Mouse (Mus musculus) thymus, postnatal 10 days (tissue): ENCODE measurements around the gene Agap1.

Source experiments
- DNase-seq, 2 experiments: peaks; one replicate each; pipeline ENCODE4 v3.0.0; 2021; ENCODE audit warnings: low spot score in 2 of 2

Agap1 gene

GRCm38 (mm10) chr1:89899036-89899435 lies 444.4 kb downstream of the Agap1 start:
- no peak for DNase-seq

DNA sequence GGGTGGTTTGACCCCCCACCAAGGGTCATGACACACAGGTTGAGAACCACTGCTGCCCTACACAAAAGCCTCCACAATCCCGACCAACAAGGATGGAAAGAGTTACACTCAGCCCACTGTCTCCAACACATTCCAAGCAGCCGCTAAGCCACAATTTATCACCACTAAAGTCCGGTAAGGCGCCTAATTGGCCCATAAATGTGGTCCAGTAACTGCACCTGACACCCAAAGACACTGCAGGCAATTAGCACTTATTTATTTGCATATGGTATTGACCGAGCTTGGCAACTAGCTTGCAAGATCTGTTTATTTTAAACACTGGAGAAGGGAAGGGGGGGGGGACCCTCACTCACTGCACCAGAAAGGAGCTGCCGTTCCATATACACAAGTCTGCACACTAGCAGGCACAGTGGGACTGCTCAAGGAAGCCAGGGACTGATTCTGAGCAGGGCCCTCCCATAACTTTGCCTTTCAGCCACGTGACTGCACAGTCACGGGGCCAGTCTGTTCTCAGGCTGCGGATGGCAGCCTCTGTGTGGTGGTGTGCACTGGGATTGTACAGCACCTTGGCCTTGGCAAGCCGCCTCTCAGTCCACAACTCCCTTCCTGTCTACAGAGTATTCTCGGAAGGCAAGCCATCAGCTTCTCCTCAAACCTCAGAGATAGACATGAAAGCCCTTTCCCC lies 445.3 kb downstream of the Agap1 start:
- no peak for DNase-seq

DNA sequence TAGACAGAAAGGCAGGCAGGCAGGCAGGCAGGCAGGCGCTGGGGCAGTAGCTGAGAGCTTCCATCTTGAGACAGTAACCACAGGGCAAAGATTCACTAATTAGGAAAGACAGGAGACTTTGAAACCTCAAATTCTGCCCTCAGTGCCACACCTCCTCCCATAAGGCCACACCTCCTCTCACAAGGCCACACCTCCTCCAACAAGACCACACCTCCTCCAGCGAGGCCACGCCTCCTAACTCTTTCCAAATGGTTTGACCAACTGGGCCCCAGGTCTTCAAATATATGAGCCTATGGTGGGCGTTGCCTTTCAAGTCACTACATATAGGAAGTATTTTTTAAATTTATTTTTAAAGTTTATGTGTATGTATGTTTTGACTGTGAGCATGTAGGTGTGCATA lies 446.8 kb downstream of the Agap1 start:
- DNase-seq = no peak

DNA sequence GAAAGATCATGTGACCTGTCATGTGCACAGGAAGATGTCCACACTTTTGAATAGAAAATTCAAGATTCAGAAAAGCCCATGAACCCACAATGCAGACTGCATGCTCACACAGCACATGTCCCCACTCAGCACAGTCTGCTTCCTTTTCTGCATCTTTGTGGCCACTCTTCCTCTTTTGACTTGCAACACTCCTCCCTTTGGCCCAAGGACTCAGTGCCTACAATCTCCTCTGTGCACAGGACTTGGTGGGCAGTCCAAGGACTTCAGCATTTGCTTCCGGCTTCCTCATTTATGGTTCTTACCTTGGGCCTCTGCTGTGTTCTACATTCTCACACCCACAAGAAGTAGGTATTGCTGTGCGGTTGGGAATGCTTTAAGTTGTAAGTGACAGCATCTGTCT lies 447.6 kb downstream of the Agap1 start:
- DNase-seq = no peak

GRCm38 (mm10) chr1:89902641-89903040 lies 448.0 kb downstream of the Agap1 start:
- no peak for DNase-seq

DNA sequence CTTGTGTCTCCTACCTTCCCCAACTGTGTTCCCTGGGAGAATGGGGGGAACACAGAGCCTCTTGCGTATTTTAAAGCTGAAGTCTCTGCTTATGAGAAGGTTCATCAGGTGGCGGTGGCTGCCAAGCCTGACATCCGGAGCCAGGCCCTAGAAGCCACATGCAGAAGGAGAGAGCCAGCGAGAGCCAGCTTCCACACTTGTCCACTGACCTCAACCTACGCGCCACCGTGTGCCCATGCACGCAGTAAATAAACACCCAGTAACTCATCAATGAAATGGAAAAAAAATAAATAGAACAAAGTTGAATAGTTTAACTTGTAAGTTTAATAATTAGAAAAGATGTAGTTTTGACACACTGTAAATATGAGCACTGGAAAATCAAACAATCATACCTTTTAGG lies 455.2 kb downstream of the Agap1 start:
- DNase-seq = no peak

DNA sequence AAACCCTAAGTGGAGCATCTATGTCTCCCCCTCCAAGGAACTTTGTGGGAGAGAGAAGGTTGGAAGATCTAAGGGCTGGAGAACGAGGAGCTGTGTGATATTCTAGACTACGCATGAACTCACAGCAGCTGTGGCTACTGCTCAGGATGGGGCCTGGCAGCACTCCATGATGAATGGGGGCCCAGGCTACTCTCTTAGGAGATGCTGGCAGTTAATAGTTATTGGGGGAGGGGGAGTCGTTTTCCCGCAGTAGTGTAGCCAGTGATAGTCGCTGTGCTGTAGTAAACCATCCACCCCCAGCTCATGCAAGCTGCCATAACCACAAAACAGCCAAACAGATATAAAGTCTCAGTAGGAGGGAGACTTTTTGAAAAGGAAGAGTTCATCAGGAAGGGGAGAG lies 457.8 kb downstream of the Agap1 start:
- DNase-seq = no peak

DNA sequence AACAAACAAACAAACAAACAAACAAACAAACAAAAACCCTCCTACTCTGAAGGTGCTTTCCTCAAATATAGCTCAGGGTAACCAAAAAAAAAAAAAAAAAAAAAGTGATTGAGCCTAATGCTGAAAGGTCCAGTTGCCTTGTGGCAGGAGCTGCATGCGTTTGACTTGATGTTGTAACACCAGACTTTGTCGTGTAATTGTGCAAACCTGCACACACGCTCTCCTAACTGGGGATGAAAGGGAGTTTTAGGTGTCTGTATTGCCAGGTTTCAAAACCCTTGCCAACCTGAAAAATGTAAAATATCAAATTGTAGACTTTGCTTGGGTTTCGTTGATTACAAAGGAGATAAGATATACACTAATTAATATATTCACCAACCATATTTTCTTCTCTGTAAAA lies 459.0 kb downstream of the Agap1 start:
- no peak for DNase-seq

- DNase-seq = no peak
Measured at GRCm38 (mm10) chr1:89918111-89918510, 463.5 kb downstream of the Agap1 start.

GRCm38 (mm10) chr1:89919206-89919605 lies 464.6 kb downstream of the Agap1 start:
- no peak for DNase-seq

- DNase-seq = no peak
Measured at GRCm38 (mm10) chr1:89921806-89922205, 467.2 kb downstream of the Agap1 start.

DNA sequence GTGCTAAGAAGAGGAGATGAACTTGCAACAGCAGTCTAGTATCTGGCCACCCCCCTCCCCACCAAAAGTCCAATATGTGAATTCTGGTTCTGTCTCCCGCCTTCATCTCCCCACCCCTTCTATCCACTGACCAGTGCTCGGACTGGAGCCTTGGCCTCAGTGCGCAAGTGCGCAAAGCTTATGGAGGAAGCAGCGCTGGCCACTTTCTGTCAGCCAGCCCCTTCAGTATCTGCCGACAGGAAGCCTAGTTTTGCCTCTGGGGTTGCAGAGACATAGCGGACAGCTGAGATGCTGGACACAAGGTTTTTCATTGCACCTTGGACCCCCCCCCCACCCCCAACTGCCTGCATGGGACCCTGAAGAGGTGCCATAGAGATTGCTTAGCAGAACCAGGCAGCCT lies 467.7 kb downstream of the Agap1 start:
- DNase-seq = no peak

DNA sequence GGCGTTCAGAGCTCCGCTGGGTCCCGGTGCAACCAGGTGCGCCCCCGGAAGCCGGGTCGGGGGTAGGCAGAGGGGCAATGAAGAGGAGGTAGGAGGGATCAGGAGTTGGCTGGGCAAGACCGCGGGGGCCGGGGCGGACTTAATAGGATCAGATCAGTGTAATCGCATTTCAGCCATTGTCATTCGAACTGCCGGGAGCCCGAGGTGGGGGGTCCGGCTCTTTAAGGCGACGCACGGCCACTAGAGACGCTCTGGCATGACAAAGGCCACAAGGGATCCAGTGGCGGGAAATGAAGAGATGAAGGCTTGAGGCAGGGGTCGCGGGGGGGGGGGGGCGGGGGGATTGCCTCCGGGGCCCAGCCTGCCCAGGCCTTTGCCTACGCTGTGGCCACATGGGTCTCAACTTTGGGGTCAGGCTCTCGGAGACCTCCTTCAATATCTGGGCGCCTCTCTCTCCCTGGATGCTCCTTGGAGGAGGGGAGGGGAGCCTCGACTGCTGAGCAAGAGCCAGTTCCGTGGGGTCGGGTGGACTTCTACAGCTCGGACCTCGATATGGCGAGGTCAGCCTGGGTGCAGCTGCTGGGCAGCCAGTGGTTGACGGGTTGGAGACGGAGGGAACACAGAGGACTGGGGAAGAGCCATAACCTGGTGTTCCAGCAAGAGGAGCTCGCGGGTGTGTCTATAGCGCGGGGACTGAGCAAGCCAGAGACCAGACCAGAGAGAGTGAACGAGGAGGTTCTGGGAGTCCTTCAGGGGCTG lies 468.5 kb downstream of the Agap1 start:
- DNase-seq = no peak

DNA sequence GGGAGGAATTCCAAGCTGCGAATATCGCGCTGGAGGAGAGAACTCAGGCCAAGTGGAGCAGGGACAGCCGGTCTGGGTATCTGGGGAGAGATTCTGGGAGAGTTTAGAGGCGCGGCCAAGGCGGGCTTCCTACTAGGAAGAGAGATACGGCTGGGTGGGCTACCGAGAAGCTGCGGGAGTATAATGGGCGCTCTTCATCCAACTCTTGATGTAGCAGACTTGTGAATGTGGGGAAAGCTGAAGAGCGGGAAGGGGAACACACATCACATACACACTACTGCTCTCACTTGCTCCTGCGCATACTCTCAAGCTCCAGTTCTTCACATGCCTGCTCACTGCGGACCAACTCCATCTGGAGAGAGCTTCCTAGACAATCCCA lies 469.0 kb downstream of the Agap1 start:
- DNase-seq = no peak

DNA sequence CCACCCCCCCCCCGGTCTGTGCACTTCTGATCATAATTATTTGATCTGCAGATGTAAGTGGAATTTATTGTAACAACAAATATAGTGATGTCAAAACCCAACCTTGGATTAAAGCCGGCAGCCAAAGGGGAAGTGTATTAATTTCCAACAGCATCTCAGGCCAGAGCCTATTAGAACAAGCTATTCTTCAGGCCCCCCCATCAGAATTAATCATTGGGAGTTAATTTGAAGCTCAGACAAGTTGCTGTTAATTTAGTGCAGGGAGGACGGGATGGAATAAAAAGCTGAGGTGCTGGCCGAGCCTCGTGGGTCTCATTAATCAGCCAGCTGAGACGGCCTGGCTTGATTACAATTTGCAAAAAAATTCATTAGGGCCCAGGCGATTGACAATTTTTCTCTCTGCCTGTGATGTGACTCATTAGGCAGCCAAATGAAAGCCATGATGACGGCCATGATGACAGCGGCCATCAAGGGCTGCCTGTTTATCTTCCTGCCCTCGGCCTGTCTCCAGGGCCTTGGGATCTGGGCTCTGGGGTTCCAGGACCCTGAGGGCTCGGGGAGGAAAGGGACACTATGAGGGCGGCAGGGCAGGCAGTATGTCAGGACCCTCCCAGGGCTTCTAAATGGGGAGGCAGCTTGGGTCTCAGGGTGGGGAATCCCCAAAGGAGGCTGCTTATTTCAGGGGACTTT lies 471.0 kb downstream of the Agap1 start:
- DNase-seq = no peak

DNA sequence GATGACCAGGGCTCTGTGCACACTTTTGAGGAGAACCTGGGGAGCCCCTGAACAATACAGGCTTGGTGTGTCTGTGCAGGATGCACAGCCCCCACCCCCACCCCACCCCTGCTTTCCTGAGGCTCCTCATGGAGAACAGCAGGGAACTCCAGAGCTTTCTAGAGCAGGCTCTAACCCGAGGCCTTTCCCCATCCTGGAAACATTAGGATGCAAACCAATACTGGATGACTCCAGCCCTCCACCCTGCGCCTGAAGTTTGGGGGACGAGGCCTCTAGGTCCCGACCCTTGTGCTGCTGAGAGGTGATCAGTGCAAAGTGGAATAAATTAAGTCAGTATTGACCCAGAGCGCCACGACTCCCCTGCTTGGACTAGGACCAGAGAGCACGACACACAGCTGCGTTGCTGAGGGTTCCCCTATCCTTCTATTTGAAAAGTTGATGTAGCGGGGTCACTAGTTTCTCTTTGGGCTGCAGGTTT lies 472.0 kb downstream of the Agap1 start:
- no peak for DNase-seq

DNA sequence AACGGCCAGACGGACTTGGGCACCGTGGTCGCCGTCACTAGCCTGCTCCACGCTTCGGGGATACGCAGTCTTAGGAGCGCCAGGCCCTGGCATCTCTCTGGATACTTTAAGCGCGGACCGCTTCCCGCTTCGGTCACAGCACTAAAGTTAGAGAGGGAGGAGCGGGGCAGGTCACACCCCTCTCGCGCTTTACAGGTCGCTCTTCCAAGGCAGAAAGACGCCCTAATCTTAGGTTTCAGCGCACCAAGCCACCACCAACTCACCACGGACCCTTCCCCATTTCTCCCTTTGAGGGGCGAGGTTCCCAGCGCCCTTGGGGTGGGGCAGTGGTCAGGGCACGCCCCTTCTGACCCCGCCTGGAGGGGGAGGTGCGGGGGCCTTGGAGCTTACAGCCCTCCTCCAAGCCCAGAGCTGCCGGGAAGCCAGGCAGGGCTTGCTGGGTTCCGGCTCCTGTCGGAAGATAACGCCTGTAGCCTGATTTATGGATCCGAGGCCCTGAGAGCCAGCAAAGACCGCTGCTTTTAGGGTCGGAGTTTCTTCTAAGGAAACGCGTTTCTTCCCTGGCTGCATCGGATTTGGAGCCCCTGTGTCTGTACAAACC lies 472.6 kb downstream of the Agap1 start:
- no peak for DNase-seq

- DNase-seq = no peak
Measured at GRCm38 (mm10) chr1:89928676-89929075, 474.1 kb downstream of the Agap1 start.

- DNase-seq = no peak
Measured at GRCm38 (mm10) chr1:89929181-89929580, 474.6 kb downstream of the Agap1 start.

- no peak for DNase-seq
Measured at GRCm38 (mm10) chr1:89929721-89930505, 475.3 kb downstream of the Agap1 start.

DNA sequence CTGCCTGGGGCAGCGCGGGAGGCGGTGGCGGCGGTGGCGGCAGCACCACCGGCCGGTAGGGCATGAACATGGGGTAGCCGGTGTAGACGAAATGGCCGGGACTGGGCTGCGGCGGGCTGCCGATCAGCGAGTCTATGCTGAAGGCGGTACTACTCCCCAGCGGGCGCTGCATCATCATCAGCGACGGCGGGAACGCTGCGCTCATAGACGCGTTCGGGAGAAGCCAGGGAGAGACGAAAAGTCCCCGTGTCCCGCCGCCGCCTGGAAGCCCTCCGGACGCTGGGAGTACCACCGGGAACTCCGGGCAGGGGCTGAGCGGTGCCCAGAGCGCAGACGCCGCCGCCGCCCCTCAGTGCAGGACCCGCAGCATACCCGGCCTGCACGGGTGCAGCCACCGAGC lies 475.9 kb downstream of the Agap1 start:
- DNase-seq = no peak

- DNase-seq = no peak
Measured at GRCm38 (mm10) chr1:89931120-89931519, 476.5 kb downstream of the Agap1 start, which contains the start of gene Gbx2. TSS of gene Gbx2 (minus strand) at chr1:89931179.
